Mouse (Mus musculus) neural tube, embryonic 15.5 days (tissue): ENCODE measurements around the gene Rgs9. TPM values are rescaled to one million over a fixed set of nuclear protein-coding genes. Genes with fewer than 3 reads are reported as not detected.
"Not testable (repeated sequence)": the region's sequence is repeated elsewhere in the genome, so short reads cannot be mapped to it uniquely, and the experiment has no call there.

Experiments
- ATAC-seq: fragments of 200-750 bp; cut with Nextera tagmentation; 2 replicates; pipeline ENCODE4 v1.8.0; 2017; ENCODE audit warnings: mild to moderate bottlenecking, moderate TSS enrichment, moderate library complexity; ENCODE audit not compliant: low FRiP score
- H3K27ac ChIP-seq: fragments of 300-500 bp; sonication (generic); replicated peaks from 2 replicates; pipeline ENCODE4 v1.5.1; 2015; ENCODE audit warnings: mild to moderate bottlenecking, inconsistent platforms
- H3K27me3 ChIP-seq: fragments of 300-500 bp; sonication (generic); replicated peaks from 2 replicates; pipeline ENCODE4 v1.6.1; 2015; ENCODE audit warnings: inconsistent platforms
- H3K36me3 ChIP-seq: fragments of 300-500 bp; sonication (generic); 2 replicates; pipeline ENCODE4 v1.6.1; 2015; ENCODE audit warnings: inconsistent platforms
- H3K4me1 ChIP-seq: fragments of 300-500 bp; sonication (generic); 2 replicates; pipeline ENCODE4 v1.6.1; 2015; ENCODE audit warnings: inconsistent platforms
- H3K4me2 ChIP-seq: fragments of 300-500 bp; sonication (generic); 2 replicates; pipeline ENCODE4 v1.6.1; 2015; ENCODE audit warnings: inconsistent platforms, mild to moderate bottlenecking, moderate library complexity
- H3K4me3 ChIP-seq: fragments of 300-500 bp; sonication (generic); replicated peaks from 2 replicates; pipeline ENCODE4 v1.5.1; 2015; ENCODE audit warnings: mild to moderate bottlenecking, inconsistent platforms
- H3K9ac ChIP-seq: fragments of 300-500 bp; sonication (generic); replicated peaks from 2 replicates; pipeline ENCODE4 v1.6.1; 2015; ENCODE audit warnings: mild to moderate bottlenecking, inconsistent platforms
- H3K9me3 ChIP-seq: fragments of 300-500 bp; sonication (generic); replicated peaks from 2 replicates; pipeline ENCODE4 v1.6.1; 2016; ENCODE audit warnings: inconsistent platforms
- WGBS: fragments of 180-500 bp; shearing (Covaris S2); methylation state at CpG from one replicate; pipeline ENCODE4 v1.1.7; 2015; ENCODE audit warnings: mixed read lengths; 5-methylcytosine and 5-hydroxymethylcytosine counted together
- polyA plus RNA-seq: library from polyadenylated mRNA; unstranded; fragments of >200 nt; fragmentation: Nextera tagmentation; extraction: Ambion mirVana; gene quantifications from 2 replicates; pipeline ENCODE4 v1.2.1, GENCODE M21; 2015

Gene Rgs9
- polyA plus RNA-seq, 1 experiment from 2014 or later = 12.3 TPM

GRCm38 (mm10) chr11:109297031-109297430 lies 898 bp downstream of the Rgs9 start:
- H3K27me3 ChIP-seq = no peaks in the 10 kb centered on the region
- H3K27ac ChIP-seq = no peak overlapping the region
- H3K4me2 ChIP-seq = peak overlapping the region; percentile 92
- WGBS = 79% methylated on average over 7 of the region's 7 CpGs
- no peaks in the 10 kb centered on the region for H3K9me3 ChIP-seq
- H3K4me3 ChIP-seq = peak overlapping the region; percentile 57
- ATAC-seq = no peak
- H3K4me1 ChIP-seq = peaks cover 25% of the 10 kb centered on the region
- peak overlapping the region; percentile 66 for H3K9ac ChIP-seq
- H3K36me3 ChIP-seq = no peaks in the 10 kb centered on the region

GRCm38 (mm10) chr11:109292056-109292455 lies 5.9 kb downstream of the Rgs9 start:
- no peak overlapping the region for H3K27ac ChIP-seq
- 63% methylated on average over 3 of the region's 3 CpGs for WGBS
- no peaks in the 10 kb centered on the region for H3K9me3 ChIP-seq
- H3K36me3 ChIP-seq = no peaks in the 10 kb centered on the region
- no peak overlapping the region for H3K9ac ChIP-seq
- H3K4me1 ChIP-seq = peaks cover 14% of the 10 kb centered on the region
- no peaks in the 10 kb centered on the region for H3K27me3 ChIP-seq
- H3K4me2 ChIP-seq = no peak overlapping the region
- H3K4me3 ChIP-seq = no peak overlapping the region
- no peak for ATAC-seq

GRCm38 (mm10) chr11:109289378-109289777 lies 8.6 kb downstream of the Rgs9 start:
- 96% methylated on average over 9 of the region's 9 CpGs for WGBS

DNA sequence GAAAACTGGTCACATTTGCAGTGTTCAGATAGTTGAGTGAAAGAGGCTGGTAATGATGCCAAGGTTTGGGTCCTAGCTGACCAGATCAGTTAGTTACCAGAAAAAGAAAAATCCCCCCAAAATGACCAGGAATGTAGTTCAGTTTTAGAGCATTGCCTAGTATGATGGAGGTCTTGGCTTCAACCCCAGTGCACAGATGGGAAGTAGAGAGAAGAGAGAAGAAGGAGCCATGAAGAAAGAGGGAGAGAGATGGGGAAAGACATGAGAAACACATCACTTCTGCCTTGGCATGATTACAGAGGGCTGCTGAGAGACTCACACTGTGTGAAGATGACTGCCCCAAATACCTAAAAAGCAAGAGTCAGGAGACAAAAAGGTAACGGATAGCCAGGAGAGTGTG lies 13.1 kb downstream of the Rgs9 start:
- Histone ChIP-seq H3K9ac (no peak overlapping the region), H3K9me3 (0 out of 2 replicates have a peak, but pooled peaks cover 3% of the 10 kb centered on the region), H3K36me3 (no peaks in the 10 kb centered on the region), H3K4me1 (no peaks in the 10 kb centered on the region), H3K4me2 (no peak overlapping the region), H3K27ac (no peak overlapping the region), H3K27me3 (no peaks in the 10 kb centered on the region), H3K4me3 (no peak overlapping the region)
- WGBS = 88% methylated on average over 1 of the region's 1 CpGs
- no peak for ATAC-seq

More at GRCm38 (mm10) chr11:109289378-109289777, 8.6 kb downstream of the Rgs9 start:
- H3K27ac ChIP-seq, H3K9me3 ChIP-seq, H3K4me1 ChIP-seq, H3K27me3 ChIP-seq, H3K4me2 ChIP-seq, H3K4me3 ChIP-seq, ATAC-seq, H3K9ac ChIP-seq, H3K36me3 ChIP-seq: not testable (repeated sequence)

DNA sequence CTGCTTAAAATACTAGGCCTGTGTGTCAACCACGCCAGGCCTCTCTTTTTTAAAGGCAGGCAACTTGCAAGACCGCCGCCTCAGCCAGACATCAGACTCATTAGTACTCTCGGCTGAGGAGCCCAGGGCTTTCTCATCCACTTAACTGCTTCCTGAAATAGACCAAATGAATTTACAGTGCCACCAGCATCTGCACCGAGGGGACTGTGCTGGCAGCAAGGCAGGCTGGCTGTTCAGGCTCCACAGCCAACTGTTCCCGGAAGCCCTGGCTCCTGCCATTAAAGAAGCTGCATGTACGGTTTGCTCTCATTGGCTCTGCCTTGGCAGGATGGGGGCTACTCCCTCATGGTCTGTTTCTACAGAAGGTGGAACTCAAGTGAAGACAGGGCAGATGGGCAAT lies 19.7 kb downstream of the Rgs9 start:
- H3K27me3 ChIP-seq = no peaks in the 10 kb centered on the region
- WGBS = 36% methylated on average over 7 of the region's 7 CpGs
- 0 out of 2 replicates have a peak, but pooled peaks cover 3% of the 10 kb centered on the region for H3K9me3 ChIP-seq
- ATAC-seq = 0 out of 2 replicates have a peak, but pooled peaks have one; percentile 41
- 0 out of 2 replicates have a peak, but pooled peaks cover 2% of the 10 kb centered on the region for H3K36me3 ChIP-seq
- peak overlapping the region; percentile 58 for H3K27ac ChIP-seq
- peaks cover 8% of the 10 kb centered on the region for H3K4me1 ChIP-seq
- no peak overlapping the region for H3K9ac ChIP-seq
- no peak overlapping the region for H3K4me2 ChIP-seq
- no peak overlapping the region for H3K4me3 ChIP-seq

GRCm38 (mm10) chr11:109271399-109271798 lies 26.5 kb downstream of the Rgs9 start:
- ATAC-seq = no peak
- no peaks in the 10 kb centered on the region for H3K27me3 ChIP-seq
- H3K27ac ChIP-seq = no peak overlapping the region
- no peak overlapping the region for H3K4me3 ChIP-seq
- H3K4me1 ChIP-seq = peaks cover 21% of the 10 kb centered on the region
- no peak overlapping the region for H3K9ac ChIP-seq
- no peaks in the 10 kb centered on the region for H3K9me3 ChIP-seq
- 93% methylated on average over 9 of the region's 9 CpGs for WGBS
- H3K4me2 ChIP-seq = no peak overlapping the region
- H3K36me3 ChIP-seq = peaks cover 6% of the 10 kb centered on the region; the same call in 1 of the 2 replicates

DNA sequence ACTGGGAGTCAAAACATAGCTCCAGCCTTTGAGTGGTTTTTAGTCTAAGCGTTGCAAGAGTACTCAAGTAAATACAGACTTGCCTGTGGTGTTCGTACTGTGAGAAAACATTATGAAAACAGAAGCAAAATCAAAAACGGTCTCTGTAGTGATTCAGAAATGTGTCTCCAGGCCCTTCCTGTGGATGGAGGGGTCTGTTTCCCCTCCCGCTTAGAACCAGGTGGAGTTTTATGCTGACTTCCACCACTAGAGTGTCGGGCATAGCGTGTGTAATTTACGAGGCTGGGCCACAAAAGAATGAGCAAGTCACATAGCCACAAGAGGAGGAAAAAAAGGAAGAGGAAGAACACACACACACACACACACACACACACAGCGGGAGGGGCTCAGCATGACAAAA lies 27.6 kb downstream of the Rgs9 start:
- 0 out of 2 replicates have a peak overlapping the region, but pooled peaks have one; percentile 67 for H3K27ac ChIP-seq
- ATAC-seq = no peak

GRCm38 (mm10) chr11:109269662-109270341 lies 28.1 kb downstream of the Rgs9 start:
- Histone ChIP-seq H3K4me1 (peaks cover 21% of the 10 kb centered on the region), H3K27me3 (no peaks in the 10 kb centered on the region), H3K9ac (no peak overlapping the region), H3K9me3 (no peaks in the 10 kb centered on the region), H3K4me3 (no peak overlapping the region), H3K4me2 (peak overlapping the region; percentile 13), H3K36me3 (peaks cover 6% of the 10 kb centered on the region; the same call in 1 of the 2 replicates), H3K27ac (peak overlapping the region; percentile 67)
- ATAC-seq = peak; percentile 80
- 20% methylated on average over 16 of the region's 16 CpGs for WGBS

More for the DNA sequence above, 27.6 kb downstream of the Rgs9 start:
- Histone ChIP-seq H3K4me2 (no peak overlapping the region), H3K36me3 (peaks cover 6% of the 10 kb centered on the region; the same call in 1 of the 2 replicates), H3K4me3 (no peak overlapping the region), H3K27me3 (no peaks in the 10 kb centered on the region), H3K9ac (no peak overlapping the region), H3K9me3 (no peaks in the 10 kb centered on the region), H3K4me1 (peaks cover 21% of the 10 kb centered on the region)
- 41% methylated on average over 8 of the region's 8 CpGs for WGBS

DNA sequence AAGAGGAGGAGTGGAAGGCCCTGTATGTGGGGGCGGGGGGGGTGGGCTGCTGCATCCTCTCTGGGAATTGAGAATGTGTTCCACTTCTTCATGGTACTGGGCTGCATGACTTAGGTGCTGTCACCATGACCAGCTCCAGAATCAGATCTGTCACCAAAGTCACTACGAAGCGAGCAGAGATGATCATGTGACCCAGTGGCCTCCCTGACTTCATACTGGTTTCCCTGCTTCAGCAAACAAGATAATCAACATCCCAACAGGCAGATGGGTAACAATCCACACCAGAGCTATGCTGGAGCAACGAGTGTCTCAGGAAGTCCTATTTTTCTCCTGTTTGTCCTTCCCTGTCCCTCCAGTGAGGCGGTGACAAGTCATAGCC lies 28.7 kb downstream of the Rgs9 start:
- Histone ChIP-seq H3K4me3 (no peak overlapping the region), H3K9ac (no peak overlapping the region), H3K9me3 (no peaks in the 10 kb centered on the region), H3K4me2 (peak overlapping the region; percentile 13; the same call in 1 of the 2 replicates), H3K27me3 (no peaks in the 10 kb centered on the region), H3K27ac (peak overlapping the region; percentile 67), H3K4me1 (peaks cover 21% of the 10 kb centered on the region), H3K36me3 (peaks cover 4% of the 10 kb centered on the region; the same call in 1 of the 2 replicates)
- ATAC-seq = no peak
- WGBS = 76% methylated on average over 5 of the region's 5 CpGs

DNA sequence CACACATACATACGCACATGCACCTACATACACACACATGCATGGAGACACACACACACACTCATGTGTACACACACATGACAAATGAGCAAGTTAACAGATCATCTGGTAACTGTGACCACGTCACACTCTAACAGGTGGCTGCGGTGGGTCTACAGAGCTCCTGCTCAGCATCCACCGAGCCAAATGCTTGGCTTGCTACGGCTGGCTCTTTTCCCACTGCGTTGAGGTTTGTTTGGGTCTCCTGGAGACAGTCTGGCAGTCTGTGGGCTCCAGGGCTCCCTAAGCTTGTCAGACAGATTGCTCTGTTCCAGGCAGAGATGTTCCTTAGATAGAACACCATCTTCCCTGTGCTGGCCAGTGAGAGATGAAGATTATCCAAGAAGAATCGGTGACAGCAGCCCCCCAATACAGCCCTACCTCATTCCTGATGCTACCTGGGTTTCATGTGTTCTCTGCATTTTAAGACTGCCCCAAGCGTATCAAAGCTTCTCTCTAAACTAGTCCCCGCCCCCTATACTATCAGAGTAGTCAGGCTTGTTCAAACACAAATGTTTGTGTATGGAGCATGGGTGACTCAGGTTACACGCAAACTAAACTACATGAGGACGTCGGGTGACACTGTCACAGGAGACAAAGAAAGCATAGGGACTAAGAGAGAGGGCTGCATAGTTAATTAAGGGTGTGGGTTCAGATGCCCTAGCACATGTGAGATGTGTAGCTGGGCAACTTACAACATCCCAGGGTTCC lies 31.6 kb downstream of the Rgs9 start:
- Histone ChIP-seq H3K4me1 (peaks cover 21% of the 10 kb centered on the region), H3K4me2 (no peak overlapping the region), H3K4me3 (no peak overlapping the region), H3K27ac (no peak overlapping the region), H3K9me3 (no peaks in the 10 kb centered on the region), H3K36me3 (peaks cover 4% of the 10 kb centered on the region; the same call in 1 of the 2 replicates), H3K9ac (no peak overlapping the region), H3K27me3 (no peaks in the 10 kb centered on the region)
- ATAC-seq = no peak
- WGBS = 85% methylated on average over 12 of the region's 12 CpGs

DNA sequence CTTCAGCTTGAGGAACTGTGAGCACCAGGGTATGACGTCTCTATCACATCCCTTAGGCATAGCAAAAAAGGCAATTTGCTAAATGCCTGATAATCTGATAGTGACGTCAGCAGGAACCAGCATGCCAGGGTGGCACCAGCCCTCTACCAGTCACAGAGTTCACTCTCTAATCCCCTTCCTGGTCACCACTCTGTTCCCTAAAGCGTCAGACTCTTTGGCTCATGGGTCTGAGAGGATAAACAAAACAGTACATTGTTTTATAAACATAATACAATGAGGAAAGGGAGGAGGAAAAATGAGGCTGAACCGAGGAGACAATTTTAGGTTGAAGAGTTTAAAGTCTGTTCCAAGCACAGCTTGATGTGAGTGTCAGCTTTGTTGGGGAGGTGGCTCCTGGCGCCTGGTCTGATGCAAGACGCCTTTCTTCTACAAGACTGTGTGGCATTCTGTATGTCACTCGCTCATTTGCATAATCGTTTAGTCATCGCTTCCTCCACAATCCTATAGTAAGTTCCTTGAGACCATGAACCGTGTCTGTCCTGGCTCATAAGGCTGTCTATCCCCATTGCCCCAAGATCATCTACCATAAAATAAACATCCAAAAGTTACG lies 33.7 kb downstream of the Rgs9 start:
- no peak for ATAC-seq
- no peak overlapping the region for H3K27ac ChIP-seq
- WGBS = 62% methylated on average over 11 of the region's 11 CpGs

More for the DNA sequence above, 33.7 kb downstream of the Rgs9 start:
- no peaks in the 10 kb centered on the region for H3K27me3 ChIP-seq
- peaks cover 14% of the 10 kb centered on the region; the same call in 1 of the 2 replicates for H3K36me3 ChIP-seq
- no peak overlapping the region for H3K9ac ChIP-seq
- peaks cover 4% of the 10 kb centered on the region for H3K4me1 ChIP-seq
- no peak overlapping the region for H3K4me3 ChIP-seq
- H3K9me3 ChIP-seq = no peaks in the 10 kb centered on the region
- H3K4me2 ChIP-seq = no peak overlapping the region
